ENCODE assay signal across 21 mouse cellular contexts in the genomic region with DNA sequence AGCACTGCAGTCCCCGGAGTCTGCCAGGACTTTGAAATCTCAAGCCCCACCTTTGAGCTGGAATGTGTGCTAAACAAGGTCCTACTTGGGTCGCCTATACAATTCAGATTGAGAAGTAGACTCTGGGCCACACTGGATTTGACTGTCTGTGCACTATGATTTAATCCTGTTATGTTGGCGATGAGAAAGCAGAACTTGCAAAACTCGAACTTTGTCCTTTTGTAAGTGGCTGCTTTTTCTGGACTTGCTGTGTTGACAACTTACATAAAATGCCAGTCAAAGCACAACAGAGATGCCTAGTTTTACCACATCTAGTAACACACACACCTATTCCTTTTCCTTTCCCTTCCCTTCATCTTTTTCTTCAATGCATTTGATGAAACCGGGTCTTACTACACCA.
A peak's percentile ranks its signal among the peaks of the same experiment; 100 is the strongest.
DNase-seq lines count a peak whose midpoint lies in the region; ATAC-seq and TF ChIP-seq lines count a peak whose summit lies in the region.
"Had no signal": no experiment of that assay in that cellular context is flagged by ENCODE, and none has a peak within 500 bp of the region (broad histone marks: within the 10 kb centered on the region; RNA-seq: fewer than 3 reads in every experiment).

No protein-coding gene starts in this region.

- no peak overlapping the region for H3K4me3 ChIP-seq in kidney, adult 2 months (ENCODE audit: insufficient read depth, low read depth, low read length)
- H3K4me3 ChIP-seq in kidney, embryonic 14.5 days (ENCODE audit: low read length) = no peak overlapping the region
- H3K4me3 ChIP-seq in layer of hippocampus, adult 2 months = no peak overlapping the region
- H3K4me3 ChIP-seq: forebrain, embryonic 10.5 days; forebrain, embryonic 13.5 days; hindbrain, embryonic 12.5 days; hindbrain, embryonic 15.5 days had no signal

- H3K27me3 ChIP-seq in kidney, adult 2 months (replicated peaks; ENCODE audit: control insufficient read depth, insufficient read depth, low read length) = no peaks in the 10 kb centered on the region
- no peaks in the 10 kb centered on the region for H3K27me3 ChIP-seq in kidney, embryonic 14.5 days (ENCODE audit: control insufficient read depth, insufficient read depth, low read length)
- H3K27me3 ChIP-seq: hindbrain, embryonic 12.5 days; hindbrain, embryonic 15.5 days had no signal

- DNase-seq in kidney, adult 2 months = peak; percentile 68
- DNase-seq in kidney, postnatal 25 days = no peak
- DNase-seq in kidney, postnatal 14 days = peak; percentile 4
- DNase-seq in adipocyte (ENCODE audit: low spot score) = peak; percentile 71
- no peak for DNase-seq in layer of hippocampus, adult 2 months (ENCODE audit: low spot score in 2 of 2)
- DNase-seq: adrenal gland, postnatal 10 days; adrenal gland, postnatal 36 days; cerebellum, adult 18-20 months; cerebellum, adult 9-10 months; cerebellum, postnatal 14 days; gastrocnemius, postnatal 10 days; gastrocnemius, postnatal 36 days had no signal

- no peak for TF ChIP-seq CTCF in kidney, adult 2 months (conservative IDR thresholded peaks at IDR 0.05; ENCODE audit: insufficient read depth, insufficient read length, low read depth, low read length)
- TF ChIP-seq CTCF in layer of hippocampus, adult 2 months (conservative IDR thresholded peaks at IDR 0.05) = no peak

- no peak for TF ChIP-seq POLR2A in kidney, adult 2 months (IDR thresholded peaks at IDR 0.05; ENCODE audit: low read depth, low read length)

- no peak for ATAC-seq in kidney, embryonic 14.5 days (ENCODE audit: low FRiP score, low TSS enrichment)
- ATAC-seq: activated CD4-positive, CD25-positive, alpha-beta regulatory T cell, adult 4 months; CD4-positive, CD25-positive, alpha-beta regulatory T cell, adult 4 months; forebrain, embryonic 13.5 days; forebrain, embryonic 16.5 days had no signal

- 68% methylated on average over 5 of the region's 5 CpGs for WGBS in kidney, adult 2 months
- 84% methylated on average over 5 of the region's 5 CpGs for WGBS in kidney, embryonic 14.5 days

- peak overlapping the region; percentile 19; the same call in 1 of the 2 replicates for H3K27ac ChIP-seq in kidney, adult 2 months (ENCODE audit: insufficient read depth, low read depth, low read length)
- no peak overlapping the region for H3K27ac ChIP-seq in kidney, embryonic 14.5 days (ENCODE audit: low read depth, low read length)
- no peak overlapping the region for H3K27ac ChIP-seq in layer of hippocampus, adult 2 months
- H3K27ac ChIP-seq: forebrain, embryonic 10.5 days; forebrain, embryonic 13.5 days; hindbrain, embryonic 12.5 days; hindbrain, embryonic 15.5 days had no signal

- peaks cover 14% of the 10 kb centered on the region for H3K9me3 ChIP-seq in kidney, embryonic 14.5 days (ENCODE audit: control insufficient read depth, low read length)

- H3K4me2 ChIP-seq in kidney, embryonic 14.5 days (replicated peaks; ENCODE audit: low read depth, low read length) = no peak overlapping the region
- H3K4me2 ChIP-seq: forebrain, embryonic 13.5 days; heart, embryonic 11.5 days; hindbrain, embryonic 12.5 days; hindbrain, embryonic 15.5 days had no signal

- no peak overlapping the region for H3K9ac ChIP-seq in kidney, embryonic 14.5 days (ENCODE audit: low read depth, low read length)
- H3K9ac ChIP-seq: forebrain, embryonic 13.5 days; hindbrain, embryonic 12.5 days; hindbrain, embryonic 15.5 days had no signal

- peaks cover 4% of the 10 kb centered on the region; the same call in 1 of the 2 replicates for H3K4me1 ChIP-seq in kidney, adult 2 months (ENCODE audit: control insufficient read depth, insufficient read depth, low read length)
- H3K4me1 ChIP-seq in kidney, embryonic 14.5 days (ENCODE audit: control insufficient read depth, insufficient read depth, low read length) = no peaks in the 10 kb centered on the region
- H3K4me1 ChIP-seq: forebrain, embryonic 10.5 days; forebrain, embryonic 13.5 days; hindbrain, embryonic 12.5 days; hindbrain, embryonic 15.5 days had no signal

- H3K36me3 ChIP-seq in kidney, adult 2 months (ENCODE audit: control insufficient read depth, insufficient read depth, low read length) = no peaks in the 10 kb centered on the region
- H3K36me3 ChIP-seq in kidney, embryonic 14.5 days (ENCODE audit: control insufficient read depth, insufficient read depth, low read length) = no peaks in the 10 kb centered on the region
- H3K36me3 ChIP-seq: forebrain, embryonic 10.5 days; hindbrain, embryonic 12.5 days; hindbrain, embryonic 15.5 days had no signal

Comparison
In these comparisons a context has a peak if more than half of its experiments do, and no peak if none do; other contexts are left out.
1. DNase-seq: peak in kidney, adult 2 months (single experiment), kidney, postnatal 14 days (single experiment) and adipocyte (single experiment); none in kidney, postnatal 25 days (0 of 2) and layer of hippocampus, adult 2 months (0 of 2).